Mouse (Mus musculus) macrophage (primary cell): ENCODE data around the gene Iqcj. TPM values are rescaled to one million over a fixed set of nuclear protein-coding genes. Genes with fewer than 3 reads are reported as not detected.
"Not testable (repeated sequence)": the region's sequence is repeated elsewhere in the genome, so short reads cannot be mapped to it uniquely, and the experiment has no call there.

Experiments
- H3K27ac ChIP-seq: fragments of 350-480 bp; formaldehyde crosslinking; 2 replicates; pipeline ENCODE4 v1.9.0; 2021
- H3K36me3 ChIP-seq: fragments of 350-480 bp; formaldehyde crosslinking; 2 replicates; pipeline ENCODE4 v1.9.0; 2021; ENCODE audit errors: inconsistent target
- H3K4me3 ChIP-seq: fragments of 350-480 bp; formaldehyde crosslinking; 2 replicates; pipeline ENCODE4 v1.9.0; 2021; ENCODE audit errors: inconsistent target
- H3K79me2 ChIP-seq: fragments of 350-480 bp; formaldehyde crosslinking; 2 replicates; pipeline ENCODE4 v1.9.0; 2021; ENCODE audit errors: inconsistent target
- WGBS: methylation state at CpG from one replicate; pipeline ENCODE4 v1.1.7; 2026; ENCODE audit warnings: inconsistent platforms; ENCODE audit not compliant: missing documents; 5-methylcytosine and 5-hydroxymethylcytosine counted together
- polyA plus RNA-seq: library from polyadenylated mRNA; stranded (reverse); fragments of 250-400 nt; gene quantifications from 3 replicates; pipeline ENCODE4 v1.2.4, GENCODE M21; 2018; ENCODE audit warnings: inconsistent platforms

The Iqcj gene
- polyA plus RNA-seq, 1 experiment from 2014 or later, result not detected

- Histone ChIP-seq H3K79me2 (no peaks in the 10 kb centered on the region), H3K27ac (no peak overlapping the region), H3K36me3 (no peaks in the 10 kb centered on the region), H3K4me3 (no peak overlapping the region)
- 83% methylated on average over 4 of the region's 4 CpGs for WGBS
Measured at GRCm38 (mm10) chr3:68077406-68077805, 185.4 kb downstream of the Iqcj start.

GRCm38 (mm10) chr3:68085024-68085423 lies 193.0 kb downstream of the Iqcj start:
- no peaks in the 10 kb centered on the region for H3K36me3 ChIP-seq
- 88% methylated on average over 2 of the region's 2 CpGs for WGBS
- H3K79me2 ChIP-seq, result no peaks in the 10 kb centered on the region
- no peak overlapping the region for H3K27ac ChIP-seq
- H3K4me3 ChIP-seq, result no peak overlapping the region

- Histone ChIP-seq H3K4me3 (no peak overlapping the region), H3K27ac (no peak overlapping the region), H3K36me3 (no peaks in the 10 kb centered on the region), H3K79me2 (no peaks in the 10 kb centered on the region)
- WGBS, result 83% methylated on average over 4 of the region's 4 CpGs
Measured at GRCm38 (mm10) chr3:68092108-68092507, 200.1 kb downstream of the Iqcj start.

- WGBS, result 75% methylated on average over 4 of the region's 4 CpGs
- no peaks in the 10 kb centered on the region for H3K36me3 ChIP-seq
- no peak overlapping the region for H3K4me3 ChIP-seq
- no peaks in the 10 kb centered on the region for H3K79me2 ChIP-seq
- no peak overlapping the region for H3K27ac ChIP-seq
Measured at GRCm38 (mm10) chr3:68096724-68097431, 204.9 kb downstream of the Iqcj start.

- not testable (repeated sequence) for H3K27ac ChIP-seq, H3K79me2 ChIP-seq, H3K36me3 ChIP-seq, H3K4me3 ChIP-seq
- 76% methylated on average over 6 of the region's 6 CpGs for WGBS
Measured at GRCm38 (mm10) chr3:68099561-68099960, 207.5 kb downstream of the Iqcj start.

- WGBS, result 47% methylated on average over 4 of the region's 4 CpGs
- no peaks in the 10 kb centered on the region for H3K79me2 ChIP-seq
- H3K4me3 ChIP-seq, result no peak overlapping the region
- H3K36me3 ChIP-seq, result no peaks in the 10 kb centered on the region
- no peak overlapping the region for H3K27ac ChIP-seq
Measured at GRCm38 (mm10) chr3:68101343-68101742, 209.3 kb downstream of the Iqcj start.

GRCm38 (mm10) chr3:68105081-68105685 lies 213.2 kb downstream of the Iqcj start:
- Histone ChIP-seq H3K36me3 (no peaks in the 10 kb centered on the region), H3K79me2 (no peaks in the 10 kb centered on the region), H3K4me3 (no peak overlapping the region), H3K27ac (no peak overlapping the region)
- 80% methylated on average over 2 of the region's 2 CpGs for WGBS

Other genes with a start within 250 kb of the Iqcj start
- not detected in 3 replicates for gene Iqschfp, start within 50 bp of the Iqcj start, polyA plus RNA-seq
- gene Schip1, start 172.6 kb downstream of the Iqcj start, polyA plus RNA-seq, result not detected in 3 replicates